Mouse (Mus musculus) C2C12 (cell line): Measurements from ENCODE around the gene Ccn6.

Experiments used
- CTCF ChIP-seq: IDR thresholded peaks from one replicate; pipeline ENCODE4 v1.5.1; 2011; ENCODE audit not compliant: control insufficient read depth, insufficient read depth, insufficient read length
- MYOG ChIP-seq: IDR thresholded peaks from one replicate; pipeline ENCODE4 v1.6.1; 2011; ENCODE audit not compliant: control insufficient read depth, insufficient read length; ENCODE audit errors: extremely low read depth

DNA sequence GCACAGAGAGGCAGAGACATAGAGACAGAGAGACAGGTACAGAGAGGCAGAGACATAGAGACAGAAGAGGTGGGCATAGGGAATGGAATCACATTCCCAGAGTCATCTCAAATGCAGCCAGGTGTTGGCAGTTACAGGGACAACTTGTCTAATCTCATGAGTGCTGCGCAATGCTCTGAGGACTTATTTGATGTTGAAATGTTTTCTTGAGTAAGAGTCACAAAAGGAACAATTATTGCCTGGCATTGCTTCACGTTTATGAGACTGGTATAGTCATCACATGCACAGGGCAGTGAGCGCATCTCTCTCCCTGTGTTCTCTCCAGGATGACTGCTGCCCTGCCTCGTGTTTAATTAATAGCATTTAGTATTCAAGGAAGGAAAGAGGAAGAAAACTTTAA, 45.1 kb upstream of the Ccn6 start:
- TF ChIP-seq CTCF (no peak), MYOG (no peak)
